Mouse (Mus musculus) intestine, postnatal 0 days (tissue): Measurements from ENCODE around the gene Kcnn3. TPM values are rescaled to one million over a fixed set of nuclear protein-coding genes. Genes with fewer than 3 reads are reported as not detected.

Experiments
- ATAC-seq: fragments of 200-750 bp; cut with Nextera tagmentation; 2 replicates; pipeline ENCODE4 v1.8.0; 2017; ENCODE audit warnings: mild to moderate bottlenecking, moderate TSS enrichment, moderate library complexity
- H3K27ac ChIP-seq: fragments of 300-500 bp; sonication (generic); 2 replicates; pipeline ENCODE4 v1.5.1; 2014; ENCODE audit warnings: mild to moderate bottlenecking, low read depth, low read length, moderate library complexity
- H3K27me3 ChIP-seq: fragments of 300-500 bp; sonication (generic); replicated peaks from 2 replicates; pipeline ENCODE4 v1.6.1; 2014; ENCODE audit warnings: low read length, mixed read lengths; ENCODE audit not compliant: control insufficient read depth, insufficient read depth
- H3K36me3 ChIP-seq: fragments of 300-500 bp; sonication (generic); 2 replicates; pipeline ENCODE4 v1.6.1; 2014; ENCODE audit warnings: mild to moderate bottlenecking, moderate library complexity; ENCODE audit not compliant: control insufficient read depth, insufficient read depth
- H3K4me1 ChIP-seq: fragments of 300-500 bp; sonication (generic); replicated peaks from 2 replicates; pipeline ENCODE4 v1.6.1; 2014; ENCODE audit warnings: antibody characterized with exemption, low read length, mixed read lengths; ENCODE audit not compliant: control insufficient read depth, insufficient read depth
- H3K4me2 ChIP-seq: fragments of 300-500 bp; sonication (generic); replicated peaks from 2 replicates; pipeline ENCODE4 v1.6.1; 2014; ENCODE audit warnings: low read depth, mild to moderate bottlenecking, moderate library complexity
- H3K4me3 ChIP-seq: fragments of 300-500 bp; sonication (generic); 2 replicates; pipeline ENCODE4 v1.5.1; 2014; ENCODE audit warnings: low read depth, low read length
- H3K9ac ChIP-seq: fragments of 300-500 bp; sonication (generic); 2 replicates; pipeline ENCODE4 v1.6.1; 2014; ENCODE audit warnings: mild to moderate bottlenecking, low read depth, low read length
- H3K9me3 ChIP-seq: fragments of 300-500 bp; sonication (generic); 2 replicates; pipeline ENCODE4 v1.6.1; 2016; ENCODE audit warnings: mixed run types; ENCODE audit not compliant: control insufficient read depth
- CTCF ChIP-seq: sonication (generic); IDR thresholded peaks from 2 replicates; pipeline ENCODE4 v1.5.1; 2016; ENCODE audit warnings: low read depth, mild to moderate bottlenecking, control low read depth, antibody characterized with exemption, moderate library complexity
- WGBS: fragments of 180-500 bp; shearing (Covaris S2); extraction: QIAGEN DNeasy Blood & Tissue Kit; methylation state at CpG from one replicate; pipeline ENCODE4 v1.1.7; 2014; 5-methylcytosine and 5-hydroxymethylcytosine counted together
- polyA plus RNA-seq: library from polyadenylated mRNA; unstranded; fragments of >200 nt; fragmentation: Nextera tagmentation; extraction: Ambion mirVana; gene quantifications from 2 replicates; pipeline ENCODE4 v1.2.1, GENCODE M21; 2015

Kcnn3 gene
- polyA plus RNA-seq, 1 experiment from 2014 or later: 4.6 TPM

GRCm38 (mm10) chr3:89649890-89650289 lies 129.9 kb downstream of the Kcnn3 start:
- H3K4me1 ChIP-seq: 0 out of 2 replicates have a peak, but pooled peaks cover 6% of the 10 kb centered on the region
- no peak overlapping the region for H3K27ac ChIP-seq
- ATAC-seq: no peak
- H3K4me3 ChIP-seq: no peak overlapping the region
- TF ChIP-seq CTCF: no peak
- H3K27me3 ChIP-seq: no peaks in the 10 kb centered on the region
- H3K9ac ChIP-seq: no peak overlapping the region
- no peaks in the 10 kb centered on the region for H3K36me3 ChIP-seq
- WGBS: 86% methylated on average over 7 of the region's 7 CpGs
- no peak overlapping the region for H3K4me2 ChIP-seq
- H3K9me3 ChIP-seq: no peaks in the 10 kb centered on the region

DNA sequence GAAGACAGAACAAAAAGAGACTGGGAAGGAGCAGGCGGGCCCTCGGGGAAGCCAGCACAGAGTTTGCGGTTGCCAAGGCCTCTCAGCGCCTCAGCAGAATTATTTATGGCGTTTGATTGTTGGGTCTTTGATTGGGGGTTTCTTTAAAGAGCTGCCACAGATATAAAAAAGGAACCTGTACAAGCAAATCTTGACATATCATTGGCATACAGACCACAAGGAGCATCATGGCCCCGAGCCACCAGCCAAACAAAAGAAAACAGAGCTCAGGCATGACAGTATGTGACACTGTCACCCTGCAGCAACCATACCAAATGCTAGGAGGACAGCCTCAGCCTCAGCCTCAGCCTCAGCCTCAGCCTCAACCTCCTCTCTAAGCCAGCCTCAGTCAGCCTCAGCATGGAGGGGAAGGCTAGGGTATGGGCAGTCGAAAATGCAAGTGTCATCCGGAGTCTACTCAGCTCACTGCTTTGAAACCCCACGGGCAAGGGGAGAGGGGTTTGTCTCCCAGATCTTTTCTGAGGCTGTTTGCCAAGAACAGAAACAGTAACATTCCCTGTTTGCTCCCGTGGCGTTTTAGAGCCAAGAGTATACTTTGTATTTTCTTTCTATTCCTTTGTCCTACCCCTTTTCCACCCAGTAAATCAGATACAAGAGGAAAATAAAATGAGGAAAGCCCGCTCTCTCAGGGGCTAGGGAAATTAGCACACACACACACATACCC lies 133.4 kb downstream of the Kcnn3 start:
- Histone ChIP-seq H3K4me1 (no peaks in the 10 kb centered on the region), H3K36me3 (no peaks in the 10 kb centered on the region), H3K9ac (no peak overlapping the region), H3K4me2 (no peak overlapping the region), H3K27ac (no peak overlapping the region), H3K27me3 (no peaks in the 10 kb centered on the region), H3K4me3 (no peak overlapping the region), H3K9me3 (no peaks in the 10 kb centered on the region)
- ATAC-seq: no peak
- TF ChIP-seq CTCF: no peak
- WGBS: 60% methylated on average over 12 of the region's 12 CpGs

GRCm38 (mm10) chr3:89657092-89657491 lies 137.1 kb downstream of the Kcnn3 start:
- TF ChIP-seq CTCF: no peak

DNA sequence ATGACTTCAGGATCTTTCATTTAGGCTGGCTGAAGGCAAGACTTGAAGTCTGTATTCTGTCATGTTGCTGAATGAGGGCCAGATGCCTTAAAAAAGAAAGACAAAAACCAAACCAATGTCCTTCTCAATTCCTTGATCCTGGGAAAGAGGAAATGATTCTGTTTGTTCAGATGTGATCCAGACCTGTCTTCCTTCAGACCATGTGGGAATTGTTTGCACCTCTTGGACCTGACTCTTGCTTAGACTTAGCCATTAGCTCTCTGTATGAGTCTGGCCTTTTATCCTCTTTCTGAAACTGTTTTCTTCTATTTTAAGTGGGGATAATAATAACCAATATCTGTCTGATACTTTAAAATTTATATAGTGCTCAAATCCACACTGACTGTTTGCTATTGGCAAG lies 138.5 kb downstream of the Kcnn3 start:
- ATAC-seq: no peak
- no peak for TF ChIP-seq CTCF
- Histone ChIP-seq H3K9me3 (no peaks in the 10 kb centered on the region), H3K4me3 (no peak overlapping the region), H3K4me1 (no peaks in the 10 kb centered on the region), H3K36me3 (no peaks in the 10 kb centered on the region), H3K27ac (no peak overlapping the region), H3K27me3 (no peaks in the 10 kb centered on the region), H3K4me2 (no peak overlapping the region), H3K9ac (no peak overlapping the region)

More at GRCm38 (mm10) chr3:89657092-89657491, 137.1 kb downstream of the Kcnn3 start:
- Histone ChIP-seq H3K27me3 (no peaks in the 10 kb centered on the region), H3K4me3 (no peak overlapping the region), H3K9ac (no peak overlapping the region), H3K27ac (no peak overlapping the region), H3K36me3 (no peaks in the 10 kb centered on the region), H3K4me2 (no peak overlapping the region), H3K4me1 (no peaks in the 10 kb centered on the region), H3K9me3 (no peaks in the 10 kb centered on the region)
- 68% methylated on average over 5 of the region's 5 CpGs for WGBS
- ATAC-seq: no peak

DNA sequence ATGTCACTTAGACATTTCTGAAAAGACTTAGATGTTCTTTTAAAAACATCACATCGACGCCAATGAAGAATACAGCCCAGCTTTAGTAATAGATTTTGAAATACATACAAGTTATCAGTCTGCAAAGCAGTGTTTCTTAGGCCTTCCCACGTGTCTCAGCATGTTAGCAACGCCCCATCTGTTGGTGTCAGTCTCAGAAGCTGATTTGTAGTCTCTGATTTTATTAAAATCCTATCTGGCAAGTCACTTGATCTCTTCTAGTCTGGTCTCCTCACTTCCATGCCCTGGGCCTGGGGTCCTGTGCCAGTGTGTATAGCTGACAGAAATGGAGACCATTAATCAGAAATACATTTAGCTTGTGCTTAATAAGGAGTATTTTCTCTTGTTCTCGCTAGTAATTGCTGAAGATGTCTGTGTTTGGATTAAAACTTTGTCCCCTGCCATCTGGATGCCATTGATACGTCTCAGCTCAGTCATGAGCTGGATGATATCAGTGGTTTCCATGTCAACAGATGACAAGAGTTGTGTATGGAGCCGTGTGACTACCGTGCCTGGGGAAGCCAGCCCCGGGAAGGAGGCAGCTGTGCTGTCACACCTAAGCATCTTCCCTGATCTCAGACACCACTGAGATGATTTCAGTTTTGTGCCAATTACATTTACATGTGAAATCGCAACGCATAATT lies 140.1 kb downstream of the Kcnn3 start:
- ATAC-seq: no peak
- no peak overlapping the region for H3K27ac ChIP-seq
- no peaks in the 10 kb centered on the region for H3K9me3 ChIP-seq
- H3K4me3 ChIP-seq: no peak overlapping the region
- H3K9ac ChIP-seq: no peak overlapping the region
- H3K4me1 ChIP-seq: no peaks in the 10 kb centered on the region
- no peaks in the 10 kb centered on the region for H3K36me3 ChIP-seq
- no peak overlapping the region for H3K4me2 ChIP-seq
- WGBS: 64% methylated on average over 11 of the region's 11 CpGs
- no peaks in the 10 kb centered on the region for H3K27me3 ChIP-seq
- no peak for TF ChIP-seq CTCF

DNA sequence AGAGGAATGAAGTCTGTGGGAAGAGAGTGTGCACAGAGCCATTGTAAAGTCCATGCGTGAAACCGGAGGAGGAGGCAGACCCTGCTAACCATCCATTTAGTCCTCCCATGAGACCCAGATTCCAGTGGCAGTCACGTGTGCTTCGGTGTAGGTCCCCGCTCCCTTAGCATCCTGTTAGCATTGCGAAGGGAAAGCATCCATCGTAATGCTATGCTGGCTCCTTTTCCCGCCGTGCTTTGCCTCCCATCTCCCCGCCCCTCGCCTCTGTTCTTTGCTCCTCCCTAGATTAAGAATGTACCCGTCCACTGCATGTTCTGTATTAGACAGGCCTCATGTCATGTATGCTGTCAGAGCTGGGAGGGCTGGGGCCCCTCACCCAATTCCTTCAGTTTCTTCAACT lies 144.8 kb downstream of the Kcnn3 start:
- 49% methylated on average over 12 of the region's 12 CpGs for WGBS
- Histone ChIP-seq H3K36me3 (no peaks in the 10 kb centered on the region), H3K4me1 (no peaks in the 10 kb centered on the region), H3K9ac (no peak overlapping the region), H3K27ac (no peak overlapping the region), H3K27me3 (no peaks in the 10 kb centered on the region), H3K4me3 (no peak overlapping the region), H3K9me3 (no peaks in the 10 kb centered on the region), H3K4me2 (no peak overlapping the region)
- TF ChIP-seq CTCF: no peak
- ATAC-seq: no peak
